In genomic region chr15:9094366-9094750, GRCm38 (mm10) we compare ENCODE assay signal across 8 mouse cellular contexts. TPM values are rescaled to one million over a fixed set of nuclear protein-coding genes. Genes with fewer than 3 reads are reported as not detected.
DNase-seq lines count a peak whose midpoint lies in the region; ATAC-seq lines count a peak whose summit lies in the region.

No protein-coding gene starts in this region.

- peaks cover 10% of the 10 kb centered on the region for H3K36me3 ChIP-seq in lung, embryonic 16.5 days (ENCODE audit: control insufficient read depth, insufficient read depth, low read length)

- H3K9ac ChIP-seq in lung, embryonic 16.5 days (ENCODE audit: low read length) = no peak overlapping the region; the same call in 1 of the 2 replicates

- peak overlapping the region; percentile 24 for H3K4me3 ChIP-seq in lung, embryonic 16.5 days (ENCODE audit: low read length)

- ATAC-seq in lung, embryonic 16.5 days (ENCODE audit: low read depth) = peak; percentile 98

- peaks cover 13% of the 10 kb centered on the region for H3K4me1 ChIP-seq in lung, embryonic 16.5 days (replicated peaks; ENCODE audit: control insufficient read depth, insufficient read depth, low read length)

- H3K27me3 ChIP-seq in lung, embryonic 16.5 days (ENCODE audit: control insufficient read depth, insufficient read depth, low read depth, low read length) = no peaks in the 10 kb centered on the region

- peak overlapping the region; percentile 23; the same call in 1 of the 2 replicates for H3K27ac ChIP-seq in lung, embryonic 16.5 days (ENCODE audit: low read length)

- no peaks in the 10 kb centered on the region for H3K9me3 ChIP-seq in lung, embryonic 16.5 days (ENCODE audit: control insufficient read depth, low read length)

- H3K4me2 ChIP-seq in lung, embryonic 16.5 days (ENCODE audit: low read depth, low read length) = peak overlapping the region; percentile 43; the same call in 1 of the 2 replicates

- peak; percentile 93 for DNase-seq in R1 (ENCODE audit: low read depth, low spot score)
- DNase-seq in cerebellum, adult 9-11 months = peak; percentile 46
- DNase-seq in frontal cortex, postnatal 14 days (ENCODE audit: low spot score in 2 of 2) = peak; percentile 24 to 32
- DNase-seq in layer of hippocampus, postnatal 25 days (ENCODE audit: extremely low spot score in 1 of 2, low spot score in 1 of 2) = peak; percentile 26 to 46
- DNase-seq in right cerebral cortex, adult 2 months (ENCODE audit: low spot score in 2 of 2) = peak; percentile 52 to 67
- DNase-seq in adrenal gland, adult 8-10 months = no peak
- no peak for DNase-seq in thymus, postnatal 36 days

- WGBS in lung, embryonic 16.5 days = 4% methylated on average over 13 of the region's 13 CpGs

RNA-seq across cellular contexts. Expression of gene Nadk2, which starts 23.3 kb away (rescaled TPM):
- total RNA-seq in layer of hippocampus, postnatal 25 days (2021) = 10 to 100 TPM; 61.0 to 64.9 TPM
- polyA plus RNA-seq in lung, embryonic 16.5 days (2015; fragmentation: Nextera tagmentation; extraction: Ambion mirVana) = 27.4 and 31.8 TPM in 2 replicates
- total RNA-seq in adrenal gland, adult 8-10 months (2022) = 10 to 100 TPM; 66.3 to 80.1 (median 74.6) TPM

RNA-seq across cellular contexts. Expression of gene Lmbrd2, which starts 46.0 kb away (rescaled TPM):
- total RNA-seq in layer of hippocampus, postnatal 25 days (2021) = 10 to 100 TPM; 58.7 to 59.2 TPM
- 2.8 and 3.2 TPM in 2 replicates for polyA plus RNA-seq in lung, embryonic 16.5 days (2015; fragmentation: Nextera tagmentation; extraction: Ambion mirVana)
- total RNA-seq in adrenal gland, adult 8-10 months (2022) = 10 to 100 TPM; 26.3 to 35.9 (median 34.2) TPM

Comparison
In these comparisons a context has a peak if more than half of its experiments do, and no peak if none do; other contexts are left out.
1. DNase-seq: peak in R1 (single experiment), cerebellum, adult 9-11 months (single experiment), frontal cortex, postnatal 14 days (2 of 2), layer of hippocampus, postnatal 25 days (2 of 2) and right cerebral cortex, adult 2 months (2 of 2); none in adrenal gland, adult 8-10 months (single experiment) and thymus, postnatal 36 days (0 of 2).